ENCODE assay signal across 14 mouse cellular contexts in genomic region chr3:117405821-117406220, GRCm38 (mm10).
DNase-seq lines count a peak whose midpoint lies in the region.
"Had no signal": no experiment of that assay in that cellular context is flagged by ENCODE, and none has a peak within 500 bp of the region (broad histone marks: within the 10 kb centered on the region; RNA-seq: fewer than 3 reads in every experiment).

No protein-coding gene starts in this region.

- peak; percentile 57 to 60 for DNase-seq in cerebellum, postnatal 10 days
- DNase-seq in cerebellum, postnatal 25 days = no peak
- DNase-seq in cerebellum, postnatal 14 days = peak; percentile 24 to 43
- DNase-seq in cerebellum, adult 11-12 months = no peak
- DNase-seq: adrenal gland, adult 2 months; adrenal gland, adult 8-10 months; adrenal gland, postnatal 10 days; adrenal gland, postnatal 14 days; adrenal gland, postnatal 25 days; adrenal gland, postnatal 36 days; B cell, adult 2 months; cerebellum, adult 11 months; cerebellum, adult 18-20 months; cerebellum, adult 2 months had no signal

Comparison
In these comparisons a context has a peak if more than half of its experiments do, and no peak if none do; other contexts are left out.
1. DNase-seq: peak in cerebellum, postnatal 10 days (2 of 2) and cerebellum, postnatal 14 days (2 of 2); none in cerebellum, postnatal 25 days (0 of 2) and cerebellum, adult 11-12 months (single experiment).